Comparison of ENCODE assay signal across 25 mouse cellular contexts in genomic region chr7:105033836-105034235, GRCm38 (mm10). TPM values are rescaled to one million over a fixed set of nuclear protein-coding genes. Genes with fewer than 3 reads are reported as not detected.
DNase-seq lines count a peak whose midpoint lies in the region; ATAC-seq and TF ChIP-seq lines count a peak whose summit lies in the region.
"Not testable (repeated sequence)": the region's sequence is repeated elsewhere in the genome, so short reads cannot be mapped to it uniquely, and the experiment has no call there.
"Had no signal": no experiment of that assay in that cellular context is flagged by ENCODE, and none has a peak within 500 bp of the region (broad histone marks: within the 10 kb centered on the region; RNA-seq: fewer than 3 reads in every experiment).

No protein-coding gene starts in this region.

- H3K4me1 ChIP-seq in heart, postnatal 0 days (ENCODE audit: control insufficient read depth, insufficient read depth); intestine, postnatal 0 days (replicated peaks; ENCODE audit: control insufficient read depth, insufficient read depth, low read length); lung, embryonic 14.5 days (ENCODE audit: insufficient read depth): not testable (repeated sequence)

- H3K9me3 ChIP-seq in heart, postnatal 0 days (replicated peaks; ENCODE audit: control insufficient read depth, low read length); intestine, postnatal 0 days (ENCODE audit: control insufficient read depth); lung, embryonic 14.5 days (ENCODE audit: low read depth, low read length): not testable (repeated sequence)

- DNase-seq in 3T3-L1 (ENCODE audit: low read depth, low spot score) (peak; percentile 59), adipocyte (ENCODE audit: low spot score) (peak; percentile 15)
- DNase-seq in Muller cell, postnatal 12 days (ENCODE audit: inconsistent ontology term), result peak; percentile 0
- DNase-seq in embryo, embryonic 10.5 days (ENCODE audit: low spot score), result peak; percentile 9
- not testable (repeated sequence) for DNase-seq in heart, postnatal 0 days (ENCODE audit: low spot score)
- DNase-seq in lung, embryonic 14.5 days, result peak; percentile 15
- peak; percentile 8 for DNase-seq in retina, postnatal 1 day

- not testable (repeated sequence) for H3K4me2 ChIP-seq in heart, postnatal 0 days (ENCODE audit: low read depth, low read length); intestine, postnatal 0 days (replicated peaks; ENCODE audit: low read depth); lung, embryonic 14.5 days

- WGBS in heart, postnatal 0 days, result 48% methylated on average over 5 of the region's 5 CpGs
- 39% methylated on average over 5 of the region's 5 CpGs for WGBS in intestine, postnatal 0 days
- WGBS in lung, embryonic 14.5 days, result 51% methylated on average over 5 of the region's 5 CpGs

- not testable (repeated sequence) for H3K27me3 ChIP-seq in heart, postnatal 0 days (ENCODE audit: control insufficient read depth, insufficient read depth, low read length); intestine, postnatal 0 days (replicated peaks; ENCODE audit: control insufficient read depth, insufficient read depth, low read length); lung, embryonic 14.5 days (ENCODE audit: insufficient read depth, low read length)

- H3K27ac ChIP-seq in heart, postnatal 0 days (ENCODE audit: low read depth); intestine, postnatal 0 days (ENCODE audit: low read depth, low read length); lung, embryonic 14.5 days (ENCODE audit: low read depth): not testable (repeated sequence)

- not testable (repeated sequence) for H3K36me3 ChIP-seq in heart, postnatal 0 days (replicated peaks; ENCODE audit: control insufficient read depth, insufficient read depth, low read length); intestine, postnatal 0 days (ENCODE audit: control insufficient read depth, insufficient read depth); lung, embryonic 14.5 days (ENCODE audit: insufficient read depth)

- H3K9ac ChIP-seq in heart, postnatal 0 days (replicated peaks; ENCODE audit: low read depth, low read length); intestine, postnatal 0 days (ENCODE audit: low read depth, low read length); lung, embryonic 14.5 days: not testable (repeated sequence)

- not testable (repeated sequence) for ATAC-seq in heart, postnatal 0 days (ENCODE audit: insufficient read depth, low read depth); intestine, postnatal 0 days; lung, embryonic 14.5 days (ENCODE audit: insufficient read depth)

- not testable (repeated sequence) for TF ChIP-seq EP300 in heart, postnatal 0 days (IDR thresholded peaks at IDR 0.05; ENCODE audit: low read depth)

- TF ChIP-seq CTCF in heart, postnatal 0 days (IDR thresholded peaks at IDR 0.05; ENCODE audit: low read depth), result peak; percentile 15; the same call in 1 of the 2 replicates
- peak; percentile 35 for TF ChIP-seq CTCF in intestine, postnatal 0 days (IDR thresholded peaks at IDR 0.05; ENCODE audit: low read depth)
- not testable (repeated sequence) for TF ChIP-seq CTCF in lung, embryonic 14.5 days (IDR thresholded peaks at IDR 0.05; ENCODE audit: low read depth)

- not testable (repeated sequence) for H3K4me3 ChIP-seq in heart, postnatal 0 days (ENCODE audit: low read depth, low read length); intestine, postnatal 0 days (ENCODE audit: low read depth, low read length); lung, embryonic 14.5 days (ENCODE audit: low read depth, low read length)

RNA-seq across cellular contexts. Expression of gene Olfr676, which starts 1.3 kb away (rescaled TPM):
- not detected in 2 replicates for total RNA-seq in heart, postnatal 0 days (2014; rRNA removed; ENCODE audit: low replicate concordance)
- polyA plus RNA-seq in heart, postnatal 0 days (2015; fragmentation: Nextera tagmentation; extraction: Ambion mirVana), result not detected in 2 replicates
- polyA plus RNA-seq in intestine, postnatal 0 days (2015; fragmentation: Nextera tagmentation; extraction: Ambion mirVana), result not detected in 2 replicates
- polyA plus RNA-seq in lung, embryonic 14.5 days (2014; fragmentation: Nextera tagmentation; extraction: Ambion mirVana), result not detected in 2 replicates
- total RNA-seq: adrenal gland, postnatal 10 days; adrenal gland, postnatal 4 days; gastrocnemius, adult 18-20 months; gastrocnemius, postnatal 14 days; heart, adult 2 months; heart, postnatal 25 days had no signal
- polyA plus RNA-seq: embryonic facial prominence, embryonic 12.5 days; forebrain, embryonic 12.5 days; forebrain, embryonic 16.5 days; G1E; gonadal fat pad, adult 2 months; heart, adult 2 months; heart, embryonic 11.5 days; heart, embryonic 15.5 days; hindbrain, embryonic 10.5 days; hindbrain, embryonic 16.5 days; intestine, embryonic 14.5 days; Patski had no signal

RNA-seq across cellular contexts. Expression of gene Olfr675, which starts 5.6 kb away (rescaled TPM):
- total RNA-seq in heart, postnatal 0 days (2014; rRNA removed; ENCODE audit: low replicate concordance), result not detected in 2 replicates
- polyA plus RNA-seq in heart, postnatal 0 days (2015; fragmentation: Nextera tagmentation; extraction: Ambion mirVana), result not detected in 2 replicates
- polyA plus RNA-seq in intestine, postnatal 0 days (2015; fragmentation: Nextera tagmentation; extraction: Ambion mirVana), result not detected in 2 replicates
- not detected in 2 replicates for polyA plus RNA-seq in lung, embryonic 14.5 days (2014; fragmentation: Nextera tagmentation; extraction: Ambion mirVana)
- total RNA-seq: adrenal gland, postnatal 10 days; adrenal gland, postnatal 4 days; gastrocnemius, adult 18-20 months; gastrocnemius, postnatal 14 days; heart, adult 2 months; heart, postnatal 25 days had no signal
- polyA plus RNA-seq: embryonic facial prominence, embryonic 12.5 days; forebrain, embryonic 12.5 days; forebrain, embryonic 16.5 days; G1E; gonadal fat pad, adult 2 months; heart, adult 2 months; heart, embryonic 11.5 days; heart, embryonic 15.5 days; hindbrain, embryonic 10.5 days; hindbrain, embryonic 16.5 days; intestine, embryonic 14.5 days; Patski had no signal

RNA-seq across cellular contexts. Expression of gene Olfr677, which starts 17.3 kb away (rescaled TPM):
- total RNA-seq in heart, postnatal 0 days (2014; rRNA removed; ENCODE audit: low replicate concordance), result not detected in 2 replicates
- not detected in 2 replicates for polyA plus RNA-seq in heart, postnatal 0 days (2015; fragmentation: Nextera tagmentation; extraction: Ambion mirVana)
- polyA plus RNA-seq in intestine, postnatal 0 days (2015; fragmentation: Nextera tagmentation; extraction: Ambion mirVana), result not detected in 2 replicates
- polyA plus RNA-seq in lung, embryonic 14.5 days (2014; fragmentation: Nextera tagmentation; extraction: Ambion mirVana), result not detected in 2 replicates
- total RNA-seq: adrenal gland, postnatal 10 days; adrenal gland, postnatal 4 days; gastrocnemius, adult 18-20 months; gastrocnemius, postnatal 14 days; heart, adult 2 months; heart, postnatal 25 days had no signal
- polyA plus RNA-seq: embryonic facial prominence, embryonic 12.5 days; forebrain, embryonic 12.5 days; forebrain, embryonic 16.5 days; G1E; gonadal fat pad, adult 2 months; heart, adult 2 months; heart, embryonic 11.5 days; heart, embryonic 15.5 days; hindbrain, embryonic 10.5 days; hindbrain, embryonic 16.5 days; intestine, embryonic 14.5 days; Patski had no signal

RNA-seq across cellular contexts. Expression of gene Olfr678, which starts 30.4 kb away (rescaled TPM):
- not detected in 2 replicates for total RNA-seq in heart, postnatal 0 days (2014; rRNA removed; ENCODE audit: low replicate concordance)
- not detected in 2 replicates for polyA plus RNA-seq in heart, postnatal 0 days (2015; fragmentation: Nextera tagmentation; extraction: Ambion mirVana)
- polyA plus RNA-seq in intestine, postnatal 0 days (2015; fragmentation: Nextera tagmentation; extraction: Ambion mirVana), result not detected in 2 replicates
- polyA plus RNA-seq in lung, embryonic 14.5 days (2014; fragmentation: Nextera tagmentation; extraction: Ambion mirVana), result not detected in 2 replicates
- total RNA-seq: adrenal gland, postnatal 10 days; adrenal gland, postnatal 4 days; gastrocnemius, adult 18-20 months; gastrocnemius, postnatal 14 days; heart, adult 2 months; heart, postnatal 25 days had no signal
- polyA plus RNA-seq: embryonic facial prominence, embryonic 12.5 days; forebrain, embryonic 12.5 days; forebrain, embryonic 16.5 days; G1E; gonadal fat pad, adult 2 months; heart, adult 2 months; heart, embryonic 11.5 days; heart, embryonic 15.5 days; hindbrain, embryonic 10.5 days; hindbrain, embryonic 16.5 days; intestine, embryonic 14.5 days; Patski had no signal

RNA-seq across cellular contexts. Expression of gene Olfr672, which starts 32.0 kb away (rescaled TPM):
- total RNA-seq in heart, postnatal 0 days (2014; rRNA removed; ENCODE audit: low replicate concordance), result not detected in 2 replicates
- polyA plus RNA-seq in heart, postnatal 0 days (2015; fragmentation: Nextera tagmentation; extraction: Ambion mirVana), result not detected in 2 replicates
- not detected in 2 replicates for polyA plus RNA-seq in intestine, postnatal 0 days (2015; fragmentation: Nextera tagmentation; extraction: Ambion mirVana)
- not detected in 2 replicates for polyA plus RNA-seq in lung, embryonic 14.5 days (2014; fragmentation: Nextera tagmentation; extraction: Ambion mirVana)
- total RNA-seq: adrenal gland, postnatal 10 days; adrenal gland, postnatal 4 days; gastrocnemius, adult 18-20 months; gastrocnemius, postnatal 14 days; heart, adult 2 months; heart, postnatal 25 days had no signal
- polyA plus RNA-seq: embryonic facial prominence, embryonic 12.5 days; forebrain, embryonic 12.5 days; forebrain, embryonic 16.5 days; G1E; gonadal fat pad, adult 2 months; heart, adult 2 months; heart, embryonic 11.5 days; heart, embryonic 15.5 days; hindbrain, embryonic 10.5 days; hindbrain, embryonic 16.5 days; intestine, embryonic 14.5 days; Patski had no signal
